Mouse (Mus musculus) G1E (cell line): Measurements from ENCODE around the gene Dnah2. TPM values are rescaled to one million over a fixed set of nuclear protein-coding genes. Genes with fewer than 3 reads are reported as not detected.

Source experiments
- ATAC-seq: 2 replicates; pipeline ENCODE4 v1.8.0; 2016; ENCODE audit warnings: mild to moderate bottlenecking; ENCODE audit not compliant: insufficient number of reproducible peaks, poor library complexity, low FRiP score, severe bottlenecking; ENCODE audit errors: extremely low read depth
- DNase-seq: peaks from one replicate; pipeline ENCODE4 v3.0.0; 2012; ENCODE audit warnings: low spot score
- H3K27me3 ChIP-seq: 2 replicates; pipeline ENCODE4 v1.6.1; 2012; ENCODE audit warnings: mild to moderate bottlenecking, low read length, inconsistent platforms; ENCODE audit not compliant: insufficient read depth
- H3K36me3 ChIP-seq: replicated peaks from 2 replicates; pipeline ENCODE3; 2012; ENCODE audit warnings: mild to moderate bottlenecking, inconsistent platforms
- H3K4me1 ChIP-seq: 2 replicates; pipeline ENCODE4 v1.6.1; 2012; ENCODE audit warnings: low read depth, low read length, inconsistent platforms, mixed read lengths; ENCODE audit not compliant: insufficient read depth
- H3K4me3 ChIP-seq: 2 replicates; pipeline ENCODE4 v1.5.1; 2012; ENCODE audit warnings: low read depth, mild to moderate bottlenecking, inconsistent platforms, low read length, moderate library complexity, mixed read lengths
- H3K9me3 ChIP-seq: replicated peaks from 2 replicates; pipeline ENCODE4 v1.6.1; 2012; ENCODE audit warnings: inconsistent platforms
- CTCF ChIP-seq: IDR thresholded peaks from 2 replicates; pipeline ENCODE4 v1.5.1; 2012; ENCODE audit warnings: low read depth, low read length, inconsistent platforms, mixed read lengths
- GATA1 ChIP-seq: IDR thresholded peaks from 2 replicates; pipeline ENCODE4 v1.6.1; 2012; ENCODE audit warnings: borderline replicate concordance, low read length, inconsistent platforms, mixed read lengths
- GATA2 ChIP-seq: IDR thresholded peaks from 2 replicates; pipeline ENCODE4 v1.6.1; 2012; ENCODE audit warnings: low read depth, low read length, inconsistent platforms, borderline replicate concordance
- POLR2AphosphoS5 ChIP-seq: IDR thresholded peaks from 2 replicates; pipeline ENCODE4 v1.6.1; 2012; ENCODE audit warnings: low read depth, low read length, inconsistent platforms; ENCODE audit not compliant: insufficient replicate concordance
- TAL1 ChIP-seq: conservative IDR thresholded peaks from 2 replicates; pipeline ENCODE4 v1.6.1; 2012; ENCODE audit warnings: low read depth, low read length, inconsistent platforms, mixed read lengths
- polyA plus RNA-seq: library from polyadenylated mRNA; stranded (reverse); fragments of >175 nt; gene quantifications from 2 replicates; pipeline ENCODE4 v1.2.3, GENCODE M21; 2012
- total RNA-seq, 2 experiments: library from RNA; stranded (forward) in 1 of 2; stranded (reverse) in 1 of 2; fragments of 200-1000 nt in 1 of 2; fragments of >200 nt in 1 of 2; fragmentation: Nextera tagmentation in 1 of 2; gene quantifications; 2 replicates each; pipeline ENCODE4 v1.2.3; 2014 to 2017

The Dnah2 gene
- total and polyA plus RNA-seq, 3 experiments, result 0.13 to 2.6 (median 1.1) TPM

DNA sequence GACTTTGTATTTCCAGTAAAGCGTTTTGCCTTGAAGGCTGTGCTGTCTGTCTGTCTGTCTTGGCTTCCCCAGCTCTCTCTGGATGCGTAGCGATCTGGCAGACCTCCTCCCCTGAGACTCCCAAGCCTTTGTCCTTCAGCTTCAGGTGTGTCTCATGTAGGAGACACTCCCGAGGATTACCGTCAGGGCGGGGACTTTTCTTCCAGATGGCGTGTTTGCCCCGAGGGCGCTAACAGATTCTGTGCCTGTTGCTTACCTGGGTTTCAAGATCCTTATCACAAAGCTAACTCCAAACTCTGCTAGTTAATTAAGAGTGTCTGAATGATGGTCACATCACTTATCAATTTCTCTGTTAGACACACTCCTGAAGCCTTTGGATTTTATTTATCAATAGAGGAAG is 79.6 kb downstream of the Dnah2 start:
- TF ChIP-seq POLR2AphosphoS5 (no peak), TAL1 (no peak), GATA1 (no peak), GATA2 (no peak), CTCF (no peak)
- H3K9me3 ChIP-seq, result no peaks in the 10 kb centered on the region
- H3K4me1 ChIP-seq, result peaks cover 11% of the 10 kb centered on the region
- DNase-seq (no peak), ATAC-seq (no peak)
- no peaks in the 10 kb centered on the region for H3K36me3 ChIP-seq
- peaks cover 62% of the 10 kb centered on the region for H3K27me3 ChIP-seq
- H3K4me3 ChIP-seq, result no peak overlapping the region

DNA sequence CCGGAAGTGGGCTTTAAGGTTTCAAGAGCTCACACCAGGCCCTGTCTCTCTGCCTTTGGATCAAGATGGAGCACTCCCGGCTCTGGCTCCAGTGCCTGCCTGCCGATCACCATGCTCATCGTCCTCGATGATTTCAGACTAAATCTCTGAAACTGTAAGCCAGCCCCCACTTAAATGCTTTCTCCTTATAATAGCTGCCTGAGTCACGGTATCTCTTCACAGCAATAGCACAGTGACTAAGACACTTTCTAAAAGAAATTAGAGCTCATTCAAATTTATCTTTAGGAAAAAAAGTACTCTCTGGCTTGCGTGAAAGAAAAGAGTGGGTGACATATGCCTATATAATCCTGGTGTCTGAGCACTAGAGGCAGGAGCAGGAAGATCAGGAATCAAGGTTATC is 84.9 kb downstream of the Dnah2 start:
- TF ChIP-seq POLR2AphosphoS5, result no peak
- TF ChIP-seq GATA2, result no peak
- TF ChIP-seq CTCF, result no peak
- DNase-seq (no peak), ATAC-seq (no peak)
- H3K4me3 ChIP-seq, result no peak overlapping the region
- no peaks in the 10 kb centered on the region for H3K36me3 ChIP-seq
- H3K4me1 ChIP-seq, result peaks cover 10% of the 10 kb centered on the region
- H3K27me3 ChIP-seq, result peaks cover 50% of the 10 kb centered on the region
- H3K9me3 ChIP-seq, result peaks cover 3% of the 10 kb centered on the region

DNA sequence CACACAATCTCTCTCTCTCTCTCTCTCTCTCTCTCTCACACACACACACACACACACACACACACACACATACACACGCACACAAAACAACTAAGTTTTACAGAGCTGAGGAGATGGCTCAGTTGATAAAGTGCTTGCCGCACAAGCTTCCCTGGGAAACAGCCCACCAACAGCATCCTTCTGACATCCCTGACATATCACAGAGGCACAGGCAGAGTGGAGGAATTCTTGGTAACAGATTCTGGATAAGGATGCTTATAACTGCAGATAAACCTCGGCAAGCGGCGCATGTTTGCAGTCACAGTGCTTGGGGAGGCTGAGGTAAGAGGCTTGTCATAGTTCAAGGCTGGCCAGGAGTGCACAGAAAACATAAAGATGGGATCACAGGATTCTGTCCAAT is 87.3 kb downstream of the Dnah2 start:
- H3K4me1 ChIP-seq, result peaks cover 22% of the 10 kb centered on the region
- H3K27me3 ChIP-seq, result peaks cover 56% of the 10 kb centered on the region
- ATAC-seq (no peak), DNase-seq (no peak)
- H3K9me3 ChIP-seq, result peaks cover 3% of the 10 kb centered on the region
- no peak for TF ChIP-seq GATA1
- H3K4me3 ChIP-seq, result no peak overlapping the region
- no peaks in the 10 kb centered on the region for H3K36me3 ChIP-seq

DNA sequence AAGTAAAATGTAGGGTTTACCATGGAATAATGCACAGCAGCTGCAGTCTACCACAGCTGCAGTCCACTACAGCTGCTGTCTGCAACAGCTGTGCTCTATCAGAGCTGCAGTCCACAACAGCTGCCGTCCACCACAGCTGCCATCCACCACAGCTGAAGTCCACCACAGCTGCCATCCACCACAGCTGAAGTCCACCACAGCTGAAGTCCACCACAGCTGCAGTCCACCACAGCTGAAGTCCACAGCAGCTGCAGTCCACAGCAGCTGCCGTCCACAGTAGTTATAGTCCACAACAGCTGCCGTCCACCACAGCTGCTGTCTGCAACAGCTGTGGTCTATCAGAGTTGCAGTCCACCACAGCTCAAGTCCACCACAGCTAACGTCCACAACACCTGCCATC is 89.0 kb downstream of the Dnah2 start:
- H3K9me3 ChIP-seq, result peaks cover 3% of the 10 kb centered on the region
- ATAC-seq (no peak), DNase-seq (no peak)
- H3K4me3 ChIP-seq, result no peak overlapping the region
- peaks cover 18% of the 10 kb centered on the region for H3K4me1 ChIP-seq
- TF ChIP-seq CTCF, result no peak
- TF ChIP-seq TAL1, result no peak
- TF ChIP-seq GATA2, result no peak
- TF ChIP-seq POLR2AphosphoS5, result no peak; the same call in 1 of the 2 replicates
- no peak for TF ChIP-seq GATA1
- no peaks in the 10 kb centered on the region for H3K36me3 ChIP-seq
- H3K27me3 ChIP-seq, result peaks cover 44% of the 10 kb centered on the region

DNA sequence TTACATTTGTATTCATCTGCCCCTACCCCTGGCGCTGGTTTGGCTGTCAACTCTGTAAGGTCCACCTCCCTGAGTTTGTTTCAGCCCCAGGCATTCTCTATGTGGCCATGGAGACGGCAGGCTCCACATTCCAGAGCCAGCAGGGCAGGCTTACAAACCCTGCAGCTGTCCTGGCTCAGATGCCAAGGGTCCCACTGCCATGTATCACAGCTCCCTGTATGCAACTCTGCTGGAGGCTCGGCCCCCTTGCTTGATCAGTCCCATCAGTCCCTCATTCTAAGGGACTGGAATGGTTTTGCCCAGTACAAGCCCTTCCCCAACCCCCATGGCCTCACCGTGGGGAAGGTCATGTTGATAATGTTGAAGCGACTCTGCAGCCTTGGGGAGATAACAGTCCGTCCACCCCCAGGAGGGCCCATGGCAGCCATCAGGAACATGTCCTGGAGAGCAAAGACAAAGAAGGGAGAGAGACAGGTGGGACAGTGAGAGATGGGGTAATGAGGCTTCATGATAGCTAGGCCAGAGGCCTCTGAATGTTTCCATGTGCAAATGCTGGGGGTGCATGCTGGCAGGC is 91.8 kb downstream of the Dnah2 start:
- H3K27me3 ChIP-seq, result peaks cover 41% of the 10 kb centered on the region
- no peak for ATAC-seq
- no peak for TF ChIP-seq GATA1
- TF ChIP-seq GATA2, result no peak
- TF ChIP-seq CTCF, result no peak
- TF ChIP-seq POLR2AphosphoS5, result no peak
- no peak for TF ChIP-seq TAL1

DNA sequence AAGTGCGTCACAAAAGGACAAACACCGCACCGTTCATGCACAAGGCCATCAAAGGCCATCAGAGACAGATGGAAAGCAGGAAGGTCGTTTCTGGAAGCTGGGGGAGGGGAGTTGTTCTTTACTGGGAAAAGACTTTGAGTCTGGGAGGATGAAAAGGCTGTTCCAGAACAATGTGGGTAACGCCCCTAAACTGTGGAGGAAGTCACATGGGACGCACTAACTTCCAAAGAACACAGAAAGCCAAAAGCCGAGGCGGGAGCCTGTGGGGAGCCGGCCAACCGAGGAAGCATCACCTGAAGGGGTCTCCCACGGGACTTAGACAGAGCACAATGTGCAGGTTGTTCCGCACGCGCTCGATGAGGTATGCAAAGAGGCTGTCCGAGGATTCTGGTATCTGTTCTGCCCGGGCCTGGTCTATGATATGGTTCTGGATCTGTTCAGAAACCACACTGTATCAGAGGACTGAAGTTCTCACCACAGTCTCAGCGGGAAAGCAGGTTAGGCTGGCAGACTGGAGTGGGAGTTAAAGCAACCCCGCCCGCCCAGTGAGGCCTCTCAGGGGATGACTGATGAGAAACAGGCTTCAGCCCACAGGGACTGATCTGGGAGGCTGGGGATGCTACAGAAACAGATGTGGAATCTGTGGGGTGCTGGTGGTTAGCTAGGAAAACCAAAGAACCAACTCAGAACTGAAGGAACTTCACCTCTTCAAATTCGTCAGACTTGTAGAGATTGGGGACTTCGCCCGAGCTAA is 96.6 kb downstream of the Dnah2 start:
- Histone ChIP-seq H3K9me3 (no peaks in the 10 kb centered on the region), H3K36me3 (no peaks in the 10 kb centered on the region), H3K4me3 (no peak overlapping the region), H3K27me3 (peaks cover 41% of the 10 kb centered on the region), H3K4me1 (peaks cover 17% of the 10 kb centered on the region)
- TF ChIP-seq GATA1, result no peak
- no peak for TF ChIP-seq TAL1
- TF ChIP-seq CTCF, result no peak
- TF ChIP-seq POLR2AphosphoS5, result no peak
- no peak for TF ChIP-seq GATA2
- DNase-seq, result no peak
- no peak for ATAC-seq

More for the DNA sequence above, 91.8 kb downstream of the Dnah2 start:
- no peaks in the 10 kb centered on the region for H3K36me3 ChIP-seq
- H3K9me3 ChIP-seq, result no peaks in the 10 kb centered on the region
- peaks cover 28% of the 10 kb centered on the region for H3K4me1 ChIP-seq
- DNase-seq, result no peak
- H3K4me3 ChIP-seq, result no peak overlapping the region
